Mouse (Mus musculus) liver, adult 2 months (tissue): Measurements from ENCODE around the gene Serpinb7. TPM values are rescaled to one million over a fixed set of nuclear protein-coding genes. Genes with fewer than 3 reads are reported as not detected.

Experiments used
- DNase-seq: peaks from one replicate; pipeline ENCODE4 v3.0.0-alpha.2; 2011; ENCODE audit warnings: low read depth, low spot score; ENCODE audit errors: extremely low read depth
- H3K27ac ChIP-seq: fragments of 200-500 bp; replicated peaks from 2 replicates; pipeline ENCODE4 v1.5.1; 2012; ENCODE audit warnings: low read depth, mild to moderate bottlenecking, control low read depth, inconsistent platforms, low read length; ENCODE audit not compliant: insufficient read depth
- H3K27me3 ChIP-seq: fragments of 200-500 bp; 2 replicates; pipeline ENCODE4 v1.6.1; 2012; ENCODE audit warnings: mild to moderate bottlenecking, moderate library complexity, low read length, inconsistent platforms; ENCODE audit not compliant: control insufficient read depth, insufficient read depth
- H3K36me3 ChIP-seq: fragments of 200-500 bp; 2 replicates; pipeline ENCODE4 v1.6.1; 2012; ENCODE audit warnings: low read length, inconsistent platforms; ENCODE audit not compliant: control insufficient read depth, insufficient read depth
- H3K4me1 ChIP-seq: fragments of 200-500 bp; 2 replicates; pipeline ENCODE4 v1.6.1; 2011; ENCODE audit warnings: low read length; ENCODE audit not compliant: control insufficient read depth, insufficient read depth
- H3K4me3 ChIP-seq: fragments of 200-500 bp; 2 replicates; pipeline ENCODE4 v1.5.1; 2011; ENCODE audit warnings: low read depth, mild to moderate bottlenecking, control low read depth, low read length, moderate library complexity; ENCODE audit not compliant: insufficient read depth
- H3K79me2 ChIP-seq: fragments of 200-500 bp; 2 replicates; pipeline ENCODE4 v1.6.1; 2012; ENCODE audit warnings: inconsistent platforms, mild to moderate bottlenecking, low read length, moderate library complexity; ENCODE audit not compliant: control insufficient read depth, insufficient read depth
- H3K9ac ChIP-seq: fragments of 200-500 bp; 2 replicates; pipeline ENCODE4 v1.6.1; 2012; ENCODE audit warnings: low read depth, mild to moderate bottlenecking, control low read depth, inconsistent platforms, low read length
- CTCF ChIP-seq: fragments of 200-500 bp; IDR thresholded peaks from 2 replicates; pipeline ENCODE4 v1.5.1; 2011; ENCODE audit warnings: low read depth, low read length, control low read depth
- POLR2A ChIP-seq: fragments of 200-500 bp; IDR thresholded peaks from 2 replicates; pipeline ENCODE4 v1.6.1; 2011; ENCODE audit warnings: low read length, control low read depth; ENCODE audit not compliant: insufficient read depth; ENCODE audit errors: extremely low read depth
- WGBS: fragments of 180-500 bp; shearing (Covaris S2); methylation state at CpG from one replicate; pipeline ENCODE4 v1.1.7; 2018; 5-methylcytosine and 5-hydroxymethylcytosine counted together
- polyA plus RNA-seq: library from polyadenylated mRNA; depleted of rRNA; stranded (reverse); fragments of >200 nt; gene quantifications from 2 replicates; pipeline ENCODE4 v1.2.3, GENCODE M21; 2012; rRNA removed
- total RNA-seq: library from RNA; depleted of rRNA; stranded (reverse); fragments of >200 nt; gene quantifications from 2 replicates; pipeline ENCODE4 v1.2.3, GENCODE M21; 2014; rRNA removed

The Serpinb7 gene
- 0.18 TPM in 1 of 2 replicates, not detected in the other for total RNA-seq
- 0.37 TPM in 1 of 2 replicates, not detected in the other for polyA plus RNA-seq

DNA sequence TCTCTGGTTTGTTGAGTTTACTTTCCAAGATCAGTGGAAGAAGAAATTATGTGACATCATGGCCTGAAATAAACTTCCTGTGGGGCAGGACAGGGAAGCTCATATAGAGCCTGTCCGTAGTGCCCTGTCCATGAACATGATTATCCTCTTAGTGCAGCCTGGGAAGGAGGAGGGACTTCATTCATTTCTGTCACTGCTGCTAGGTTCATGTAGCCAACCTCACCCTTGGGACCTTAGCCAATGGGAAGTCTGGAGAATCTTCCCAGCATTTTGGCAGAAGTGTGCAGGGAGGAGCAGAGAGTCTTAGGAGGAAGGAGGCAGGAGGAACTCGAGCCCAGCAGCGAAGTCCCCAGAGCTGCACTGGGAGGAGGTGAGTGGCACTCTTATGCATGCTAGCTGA is at the start of gene Serpinb7:
Gene Serpinb7 (plus strand): TSS at position 301 of the 400 bp plus-strand sequence.
- no peaks in the 10 kb centered on the region for H3K79me2 ChIP-seq
- WGBS = 73% methylated on average over 3 of the region's 3 CpGs
- H3K36me3 ChIP-seq = no peaks in the 10 kb centered on the region
- TF ChIP-seq CTCF (no peak), POLR2A (no peak)
- no peaks in the 10 kb centered on the region for H3K27me3 ChIP-seq
- H3K9ac ChIP-seq = no peak within 1 kb of the TSS
- no peaks in the 10 kb centered on the region for H3K4me1 ChIP-seq
- H3K27ac ChIP-seq = no peak within 1 kb of the TSS
- H3K4me3 ChIP-seq = no peak within 1 kb of the TSS
- peak; percentile 25 for DNase-seq

DNA sequence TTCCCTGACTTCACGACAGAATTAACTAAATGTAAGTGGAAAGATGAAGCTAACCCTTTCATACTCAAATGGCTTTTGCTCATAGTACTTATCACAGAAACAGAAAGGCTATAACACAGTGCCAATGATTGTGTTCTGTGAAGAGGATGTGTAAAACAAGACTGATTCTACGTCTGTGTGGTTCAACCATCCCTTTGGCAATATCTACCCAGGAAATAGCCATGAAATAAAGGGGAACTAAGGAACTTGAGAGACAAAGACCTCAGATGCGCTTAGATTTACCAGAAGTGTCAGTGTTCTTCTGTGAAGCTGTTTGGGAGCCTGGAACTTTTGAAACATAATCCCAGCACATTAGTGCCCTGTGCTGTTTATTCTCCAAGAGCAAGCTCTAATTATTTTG is 49.1 kb upstream of the Serpinb7 start:
- 39% methylated on average over 3 of the region's 3 CpGs for WGBS
- Histone ChIP-seq H3K4me1 (no peaks in the 10 kb centered on the region), H3K27ac (no peak overlapping the region), H3K4me3 (no peak overlapping the region), H3K27me3 (no peaks in the 10 kb centered on the region), H3K9ac (no peak overlapping the region), H3K79me2 (no peaks in the 10 kb centered on the region), H3K36me3 (no peaks in the 10 kb centered on the region)
- DNase-seq = no peak
- TF ChIP-seq POLR2A (no peak), CTCF (no peak)

DNA sequence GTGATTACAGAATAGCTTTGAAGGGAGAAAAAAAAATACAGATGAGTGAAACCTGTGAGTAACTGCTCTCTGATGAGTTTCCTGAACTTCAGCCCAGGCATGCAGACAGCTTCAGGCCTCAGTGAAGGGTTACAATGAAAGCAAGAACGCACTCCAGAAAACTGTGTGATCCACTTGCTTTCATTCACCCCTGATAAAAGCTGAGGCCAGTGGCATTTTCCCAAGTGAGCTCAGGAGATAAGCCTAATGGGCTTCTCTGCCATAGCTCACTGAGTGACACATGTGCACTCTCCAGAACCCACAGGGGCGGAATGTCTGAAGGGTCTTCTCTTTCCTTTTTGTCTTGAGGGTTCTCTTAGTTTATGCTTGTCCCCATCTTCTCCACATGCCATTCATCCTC is 48.3 kb upstream of the Serpinb7 start:
- no peak for DNase-seq
- WGBS = 59% methylated on average over 2 of the region's 2 CpGs

GRCm38 (mm10) chr1:107353046-107353445 is 46.4 kb upstream of the Serpinb7 start:
- 33% methylated on average over 3 of the region's 3 CpGs for WGBS
- H3K4me3 ChIP-seq = no peak overlapping the region
- TF ChIP-seq CTCF = no peak
- no peak for TF ChIP-seq POLR2A
- no peak overlapping the region for H3K27ac ChIP-seq
- DNase-seq = peak; percentile 6
- no peaks in the 10 kb centered on the region for H3K36me3 ChIP-seq
- no peaks in the 10 kb centered on the region for H3K4me1 ChIP-seq
- H3K27me3 ChIP-seq = no peaks in the 10 kb centered on the region
- no peaks in the 10 kb centered on the region for H3K79me2 ChIP-seq
- no peak overlapping the region for H3K9ac ChIP-seq

More for the DNA sequence above, 48.3 kb upstream of the Serpinb7 start:
- H3K9ac ChIP-seq = no peak overlapping the region
- no peak for TF ChIP-seq POLR2A
- no peak for TF ChIP-seq CTCF
- no peak overlapping the region for H3K27ac ChIP-seq
- H3K4me3 ChIP-seq = no peak overlapping the region
- no peaks in the 10 kb centered on the region for H3K27me3 ChIP-seq
- no peaks in the 10 kb centered on the region for H3K36me3 ChIP-seq
- H3K4me1 ChIP-seq = no peaks in the 10 kb centered on the region
- no peaks in the 10 kb centered on the region for H3K79me2 ChIP-seq

- H3K27me3 ChIP-seq = no peaks in the 10 kb centered on the region
- WGBS = 51% methylated on average over 1 of the region's 1 CpGs
- no peak within 1 kb of the TSS for H3K27ac ChIP-seq
- TF ChIP-seq POLR2A = no peak
- no peak for TF ChIP-seq CTCF
- H3K4me3 ChIP-seq = no peak within 1 kb of the TSS
- no peak for DNase-seq
- H3K36me3 ChIP-seq = no peaks in the 10 kb centered on the region
- H3K9ac ChIP-seq = no peak within 1 kb of the TSS
- no peaks in the 10 kb centered on the region for H3K4me1 ChIP-seq
- no peaks in the 10 kb centered on the region for H3K79me2 ChIP-seq
Measured at GRCm38 (mm10) chr1:107360898-107361297, 38.6 kb upstream of the Serpinb7 start, which contains the start of gene Serpinb11. Gene Serpinb11 (plus strand): TSS chr1:107361198.

DNA sequence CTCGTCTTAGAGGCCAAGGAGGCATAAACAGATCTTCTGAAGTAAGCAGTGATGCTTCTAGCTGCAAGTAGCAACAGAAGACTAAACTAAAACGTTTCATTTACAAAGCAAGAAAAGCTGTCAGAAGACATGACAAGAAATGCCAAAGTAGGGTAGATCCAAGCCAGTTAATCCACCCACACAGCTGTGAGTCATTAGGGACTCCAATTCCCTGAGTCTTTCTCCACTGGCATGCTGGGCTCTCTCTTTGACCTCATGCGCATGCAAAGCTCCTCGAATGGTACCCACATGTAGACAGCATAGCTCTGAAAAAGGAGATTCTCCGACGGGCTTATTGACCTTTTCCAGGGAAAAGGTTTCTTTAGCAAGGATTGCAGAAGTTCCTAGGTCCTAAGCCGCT is 33.5 kb upstream of the Serpinb7 start:
- DNase-seq = no peak
- H3K79me2 ChIP-seq = no peaks in the 10 kb centered on the region

More for the DNA sequence above, 33.5 kb upstream of the Serpinb7 start:
- Histone ChIP-seq H3K4me3 (no peak overlapping the region), H3K36me3 (no peaks in the 10 kb centered on the region), H3K4me1 (no peaks in the 10 kb centered on the region), H3K27ac (no peak overlapping the region), H3K27me3 (no peaks in the 10 kb centered on the region), H3K9ac (no peak overlapping the region)
- 62% methylated on average over 7 of the region's 7 CpGs for WGBS
- TF ChIP-seq POLR2A = no peak
- TF ChIP-seq CTCF = no peak
